ENCODE assay signal across 9 mouse cellular contexts in the genomic region with DNA sequence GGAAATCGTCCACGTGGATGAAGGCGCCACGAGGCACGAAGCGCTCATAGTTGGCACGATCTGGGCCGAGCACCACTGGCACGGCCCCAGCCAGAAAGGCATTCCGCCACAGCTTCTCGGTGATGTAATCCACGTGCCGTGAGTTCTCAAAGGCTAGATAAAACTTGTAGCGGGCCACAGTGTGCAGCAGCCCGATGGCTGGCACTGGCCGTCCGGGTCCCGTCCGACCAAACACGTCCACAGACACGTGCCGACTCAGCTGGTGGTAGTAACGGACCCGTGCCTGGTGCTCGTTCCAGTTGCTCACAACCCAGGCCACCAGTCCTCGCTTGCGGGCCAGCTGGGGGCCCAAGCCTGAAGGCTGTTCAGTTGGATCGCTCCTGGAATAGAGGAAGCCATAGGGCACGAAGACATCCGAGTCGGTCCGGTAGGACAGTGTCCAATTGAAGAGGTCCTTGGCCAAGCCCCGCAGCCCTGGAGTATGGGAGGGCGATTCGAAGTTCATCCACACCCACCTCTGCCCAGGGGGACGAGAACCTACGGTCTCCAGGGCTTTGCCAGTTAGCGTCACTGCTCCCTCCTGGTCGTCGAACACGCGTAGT. TPM values are rescaled to one million over a fixed set of nuclear protein-coding genes. Genes with fewer than 3 reads are reported as not detected.
A peak's percentile ranks its signal among the peaks of the same experiment; 100 is the strongest.
DNase-seq lines count a peak whose midpoint lies in the region; ATAC-seq and TF ChIP-seq lines count a peak whose summit lies in the region.
"Had no signal": no experiment of that assay in that cellular context is flagged by ENCODE, and none has a peak within 500 bp of the region (broad histone marks: within the 10 kb centered on the region; RNA-seq: fewer than 3 reads in every experiment).

No protein-coding gene starts in this region.

- H3K9me3 ChIP-seq in kidney, embryonic 15.5 days (replicated peaks) = no peaks in the 10 kb centered on the region
- H3K9me3 ChIP-seq in lung, embryonic 16.5 days (ENCODE audit: control insufficient read depth, low read length) = no peaks in the 10 kb centered on the region

- H3K27ac ChIP-seq in kidney, embryonic 15.5 days = no peak overlapping the region
- no peak overlapping the region for H3K27ac ChIP-seq in lung, embryonic 16.5 days (ENCODE audit: low read length)

- peaks cover 18% of the 10 kb centered on the region for H3K4me1 ChIP-seq in kidney, embryonic 15.5 days
- peaks cover 8% of the 10 kb centered on the region for H3K4me1 ChIP-seq in lung, embryonic 16.5 days (replicated peaks; ENCODE audit: control insufficient read depth, insufficient read depth, low read length)

- DNase-seq in kidney, adult 18-20 months = no peak
- DNase-seq in brain, embryonic 14.5 days (ENCODE audit: low read depth) = peak; percentile 37
- DNase-seq in gastrocnemius, postnatal 36 days = no peak
- no peak for DNase-seq in thymus, postnatal 25 days

- H3K9ac ChIP-seq in kidney, embryonic 15.5 days = peak overlapping the region; percentile 61
- H3K9ac ChIP-seq in lung, embryonic 16.5 days (ENCODE audit: low read length) = peak overlapping the region; percentile 72

- H3K4me3 ChIP-seq in kidney, embryonic 15.5 days (replicated peaks) = peak overlapping the region; percentile 60
- peak overlapping the region; percentile 60 for H3K4me3 ChIP-seq in lung, embryonic 16.5 days (ENCODE audit: low read length)

- intact Hi-C loops in gastrocnemius, postnatal 36 days (cut with DNase I) = no loop called here

- WGBS in kidney, embryonic 15.5 days = 66% methylated on average over 41 of the region's 42 CpGs
- 56% methylated on average over 42 of the region's 42 CpGs for WGBS in lung, embryonic 16.5 days

- TF ChIP-seq POLR2A in brain, embryonic 14.5 days (IDR thresholded peaks at IDR 0.05; ENCODE audit: borderline replicate concordance, extremely low read depth, insufficient read depth, insufficient read length, poor library complexity, severe bottlenecking) = no peak

- no peaks in the 10 kb centered on the region for H3K36me3 ChIP-seq in kidney, embryonic 15.5 days
- no peaks in the 10 kb centered on the region for H3K36me3 ChIP-seq in lung, embryonic 16.5 days (ENCODE audit: control insufficient read depth, insufficient read depth, low read length)

- no peak for TF ChIP-seq CTCF in brain, embryonic 14.5 days (IDR thresholded peaks at IDR 0.05; ENCODE audit: borderline replicate concordance, extremely low read depth, insufficient read depth, insufficient read length)

- peak; percentile 12 for ATAC-seq in kidney, embryonic 15.5 days (replicated peaks; ENCODE audit: low FRiP score)
- 0 out of 4 replicates have a peak, but pooled peaks have one; percentile 3 to 4 for ATAC-seq in hematopoietic stem cell, adult 5-6 weeks (replicated peaks in 1 of 2; ENCODE audit: insufficient read depth in 1 of 2, low FRiP score in 2 of 2, low TSS enrichment in 1 of 2, low read depth in 1 of 2, poor library complexity in 2 of 2, severe bottlenecking in 2 of 2)
- ATAC-seq in lung, embryonic 16.5 days (ENCODE audit: low read depth) = peak; percentile 29; the same call in 1 of the 2 replicates
- no peak for ATAC-seq in frontal cortex, adult (ENCODE audit: low TSS enrichment)
- ATAC-seq: Patski had no signal

- H3K27me3 ChIP-seq in kidney, embryonic 15.5 days = 0 out of 2 replicates have a peak, but pooled peaks cover 6% of the 10 kb centered on the region
- H3K27me3 ChIP-seq in lung, embryonic 16.5 days (ENCODE audit: control insufficient read depth, insufficient read depth, low read depth, low read length) = peaks cover 3% of the 10 kb centered on the region; the same call in 1 of the 2 replicates
- H3K27me3 ChIP-seq: Patski had no signal

- peak overlapping the region; percentile 98 for H3K4me2 ChIP-seq in kidney, embryonic 15.5 days
- peak overlapping the region; percentile 97 for H3K4me2 ChIP-seq in lung, embryonic 16.5 days (ENCODE audit: low read depth, low read length)

RNA-seq across cellular contexts. Expression of a gene that starts 1.2 kb away (rescaled TPM):
- 3.2 TPM in 2 replicates for polyA plus RNA-seq in kidney, embryonic 15.5 days (2015; fragmentation: Nextera tagmentation; extraction: Ambion mirVana)
- 0.57 and 1.0 TPM in 2 replicates for polyA plus RNA-seq in brain, embryonic 14.5 days (2012; rRNA removed)
- total RNA-seq in hematopoietic stem cell, adult 5-6 weeks (2017) = 3.1 and 5.3 TPM in 2 replicates
- polyA plus RNA-seq in lung, embryonic 16.5 days (2015; fragmentation: Nextera tagmentation; extraction: Ambion mirVana) = 2.5 and 3.2 TPM in 2 replicates
- total RNA-seq in gastrocnemius, postnatal 36 days (2021) = under 1 TPM; 0.17 to 0.26 TPM

RNA-seq across cellular contexts. Expression of a gene that starts 10.5 kb away (rescaled TPM):
- 0.05 TPM in 1 of 2 replicates, not detected in the other for polyA plus RNA-seq in kidney, embryonic 15.5 days (2015; fragmentation: Nextera tagmentation; extraction: Ambion mirVana)
- 0.29 and 0.30 TPM in 2 replicates for polyA plus RNA-seq in brain, embryonic 14.5 days (2012; rRNA removed)
- total RNA-seq in hematopoietic stem cell, adult 5-6 weeks (2017) = 0.35 TPM in 1 of 2 replicates, not detected in the other
- polyA plus RNA-seq in lung, embryonic 16.5 days (2015; fragmentation: Nextera tagmentation; extraction: Ambion mirVana) = 0.48 and 0.74 TPM in 2 replicates
- total RNA-seq in gastrocnemius, postnatal 36 days (2021) = not detected

RNA-seq across cellular contexts. Expression of a gene that starts 19.8 kb away (rescaled TPM):
- polyA plus RNA-seq in kidney, embryonic 15.5 days (2015; fragmentation: Nextera tagmentation; extraction: Ambion mirVana) = not detected in 2 replicates
- 0.61 and 1.3 TPM in 2 replicates for polyA plus RNA-seq in brain, embryonic 14.5 days (2012; rRNA removed)
- total RNA-seq in hematopoietic stem cell, adult 5-6 weeks (2017) = 4.6 TPM in 1 of 2 replicates, not detected in the other
- 7.7 and 11.7 TPM in 2 replicates for polyA plus RNA-seq in lung, embryonic 16.5 days (2015; fragmentation: Nextera tagmentation; extraction: Ambion mirVana)
- not detected for total RNA-seq in gastrocnemius, postnatal 36 days (2021)
- polyA plus RNA-seq: Patski had no signal

RNA-seq across cellular contexts. Expression of a gene that starts 33.5 kb away (rescaled TPM):
- polyA plus RNA-seq in kidney, embryonic 15.5 days (2015; fragmentation: Nextera tagmentation; extraction: Ambion mirVana) = 26.0 and 30.3 TPM in 2 replicates
- 9.4 and 10.8 TPM in 2 replicates for polyA plus RNA-seq in brain, embryonic 14.5 days (2012; rRNA removed)
- 63.4 and 89.8 TPM in 2 replicates for total RNA-seq in hematopoietic stem cell, adult 5-6 weeks (2017)
- polyA plus RNA-seq in lung, embryonic 16.5 days (2015; fragmentation: Nextera tagmentation; extraction: Ambion mirVana) = 23.2 and 26.6 TPM in 2 replicates
- total RNA-seq in gastrocnemius, postnatal 36 days (2021) = 10 to 100 TPM in 1 of 2 experiments, 1 to 10 TPM in 1; 8.5 to 14.5 TPM

RNA-seq across cellular contexts. Expression of a gene that starts 33.7 kb away (rescaled TPM):
- polyA plus RNA-seq in kidney, embryonic 15.5 days (2015; fragmentation: Nextera tagmentation; extraction: Ambion mirVana) = 43.0 and 45.7 TPM in 2 replicates
- 18.1 and 21.1 TPM in 2 replicates for polyA plus RNA-seq in brain, embryonic 14.5 days (2012; rRNA removed)
- 46.8 and 71.5 TPM in 2 replicates for total RNA-seq in hematopoietic stem cell, adult 5-6 weeks (2017)
- polyA plus RNA-seq in lung, embryonic 16.5 days (2015; fragmentation: Nextera tagmentation; extraction: Ambion mirVana) = 33.0 and 37.0 TPM in 2 replicates
- 1 to 10 TPM; 6.1 to 6.5 TPM for total RNA-seq in gastrocnemius, postnatal 36 days (2021)
